Mouse (Mus musculus) forebrain, embryonic 16.5 days (tissue): Measurements from ENCODE around the gene Bckdhb. TPM values are rescaled to one million over a fixed set of nuclear protein-coding genes. Genes with fewer than 3 reads are reported as not detected.

Source experiments
- ATAC-seq: fragments of 200-750 bp; cut with Nextera tagmentation; 2 replicates; pipeline ENCODE4 v1.8.0; 2017; ENCODE audit warnings: mild to moderate bottlenecking, moderate library complexity
- H3K27ac ChIP-seq: fragments of 300-500 bp; sonication (generic); 2 replicates; pipeline ENCODE4 v1.5.1; 2014; ENCODE audit warnings: low read length, control low read depth
- H3K27me3 ChIP-seq: fragments of 300-500 bp; sonication (generic); replicated peaks from 2 replicates; pipeline ENCODE4 v1.6.1; 2014; ENCODE audit warnings: low read length; ENCODE audit not compliant: control insufficient read depth, insufficient read depth
- H3K36me3 ChIP-seq: fragments of 300-500 bp; sonication (generic); 2 replicates; pipeline ENCODE4 v1.6.1; 2014; ENCODE audit not compliant: control insufficient read depth, insufficient read depth
- H3K4me1 ChIP-seq: fragments of 300-500 bp; sonication (generic); replicated peaks from 2 replicates; pipeline ENCODE4 v1.6.1; 2014; ENCODE audit warnings: low read length; ENCODE audit not compliant: control insufficient read depth, insufficient read depth
- H3K4me2 ChIP-seq: fragments of 300-500 bp; sonication (generic); 2 replicates; pipeline ENCODE4 v1.6.1; 2014; ENCODE audit warnings: mild to moderate bottlenecking, low read length, control low read depth
- H3K4me3 ChIP-seq: fragments of 300-500 bp; sonication (generic); replicated peaks from 2 replicates; pipeline ENCODE4 v1.5.1; 2014; ENCODE audit warnings: mild to moderate bottlenecking, low read length, control low read depth
- H3K9ac ChIP-seq: fragments of 300-500 bp; sonication (generic); replicated peaks from 2 replicates; pipeline ENCODE4 v1.6.1; 2014; ENCODE audit warnings: low read depth, low read length, control low read depth
- H3K9me3 ChIP-seq: fragments of 300-500 bp; sonication (generic); 2 replicates; pipeline ENCODE4 v1.6.1; 2016; ENCODE audit warnings: low read length; ENCODE audit not compliant: control insufficient read depth
- WGBS: fragments of 180-500 bp; shearing (Covaris S2); extraction: QIAGEN DNeasy Blood & Tissue Kit; methylation state at CpG from one replicate; pipeline ENCODE4 v1.1.7; 2014; 5-methylcytosine and 5-hydroxymethylcytosine counted together
- polyA plus RNA-seq: library from polyadenylated mRNA; unstranded; fragments of >200 nt; fragmentation: Nextera tagmentation; extraction: Ambion mirVana; gene quantifications from 2 replicates; pipeline ENCODE4 v1.2.1, GENCODE M21; 2015

Bckdhb gene
- polyA plus RNA-seq, 1 experiment from 2014 or later: 35.8 TPM

DNA sequence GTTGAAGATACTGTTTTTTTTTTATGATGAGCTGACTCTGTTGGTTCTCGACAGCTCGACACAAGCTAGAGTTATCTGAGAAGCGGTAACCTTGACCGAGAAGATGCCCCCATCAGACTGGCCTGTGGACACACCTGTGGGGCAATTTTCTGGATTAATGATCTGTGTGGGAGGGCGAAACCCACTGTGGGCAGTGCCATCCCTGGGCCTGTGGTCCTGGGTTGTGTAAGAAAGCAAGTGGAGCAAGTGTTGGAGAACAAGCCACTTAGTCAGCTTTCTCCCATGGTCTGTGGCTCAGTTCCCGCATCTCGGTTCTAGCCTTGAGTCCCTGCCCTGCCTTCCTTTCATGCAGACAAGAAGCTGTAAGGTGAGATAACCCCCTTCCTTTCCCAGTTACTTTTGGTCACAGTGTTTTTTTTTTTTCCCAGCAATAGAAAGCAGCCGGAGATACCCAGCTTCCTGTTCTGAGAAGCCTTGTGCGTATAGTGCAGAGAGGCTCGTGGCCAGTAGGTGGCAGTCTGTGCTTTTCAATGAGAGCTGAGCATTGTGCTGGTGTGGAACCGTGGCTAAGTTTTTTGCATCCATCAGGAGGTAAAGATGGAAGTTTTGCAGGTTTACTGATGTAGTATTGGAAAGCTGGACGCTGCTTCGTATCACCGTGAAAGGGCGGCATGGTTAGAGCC, 31.8 kb downstream of the Bckdhb start:
- WGBS: 54% methylated on average over 15 of the region's 15 CpGs
- H3K4me2 ChIP-seq: no peak overlapping the region

DNA sequence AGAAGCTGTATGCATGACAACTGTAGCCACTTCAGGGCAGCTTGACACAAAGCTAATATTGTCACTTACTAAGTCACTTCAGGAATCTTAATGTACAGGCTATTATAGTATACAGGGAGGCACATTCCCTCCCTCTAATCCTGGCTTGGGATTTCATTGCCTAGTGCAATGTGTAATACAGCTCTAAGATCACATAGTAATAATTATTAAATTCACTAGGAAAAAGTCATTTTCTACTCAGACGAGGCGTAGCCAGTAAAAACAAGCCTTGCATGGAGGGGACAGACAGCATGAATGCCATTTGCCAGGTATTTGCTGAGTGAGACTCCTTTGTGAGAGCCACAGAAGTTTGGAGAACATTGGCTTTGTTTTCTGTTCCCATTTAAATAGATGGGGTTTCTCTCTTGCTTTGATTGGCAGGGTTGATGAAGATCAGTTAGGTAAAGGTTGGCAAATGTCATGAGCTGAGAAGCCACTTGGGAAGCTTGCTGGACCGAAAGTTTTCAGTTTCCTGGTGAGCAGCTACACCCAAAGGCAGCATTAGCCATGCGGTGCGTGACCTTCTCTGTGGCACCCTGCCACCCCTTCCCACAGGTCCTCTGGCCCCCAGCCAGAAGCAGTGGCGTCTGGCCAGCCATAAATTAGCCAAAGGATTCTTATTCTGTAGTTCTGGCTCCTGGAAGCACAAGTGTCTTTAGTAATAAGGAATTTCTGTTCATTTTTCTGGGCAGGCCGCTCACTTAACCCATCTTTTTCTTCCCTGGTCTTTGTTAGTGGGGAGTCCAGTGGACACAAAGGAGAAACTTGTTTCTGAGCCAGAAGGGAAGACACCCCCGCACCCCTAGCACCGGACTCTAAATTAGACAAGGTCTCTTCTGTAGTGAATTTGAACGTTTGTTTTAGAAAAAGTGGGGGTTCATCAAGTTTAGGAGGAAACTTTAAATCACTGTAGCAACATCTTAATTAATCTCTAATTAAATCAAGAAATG, 37.4 kb downstream of the Bckdhb start:
- peaks cover 3% of the 10 kb centered on the region; the same call in 1 of the 2 replicates for H3K9me3 ChIP-seq
- no peaks in the 10 kb centered on the region for H3K27me3 ChIP-seq
- no peak overlapping the region for H3K4me3 ChIP-seq
- H3K36me3 ChIP-seq: no peaks in the 10 kb centered on the region
- WGBS: 14% methylated on average over 10 of the region's 10 CpGs
- H3K4me2 ChIP-seq: no peak overlapping the region
- no peak overlapping the region for H3K9ac ChIP-seq
- H3K27ac ChIP-seq: no peak overlapping the region
- peak; percentile 69 for ATAC-seq
- H3K4me1 ChIP-seq: peaks cover 14% of the 10 kb centered on the region

More for the DNA sequence above, 31.8 kb downstream of the Bckdhb start:
- no peak overlapping the region for H3K4me3 ChIP-seq
- peaks cover 3% of the 10 kb centered on the region; the same call in 1 of the 2 replicates for H3K9me3 ChIP-seq
- H3K4me1 ChIP-seq: no peaks in the 10 kb centered on the region
- H3K36me3 ChIP-seq: no peaks in the 10 kb centered on the region
- H3K27ac ChIP-seq: no peak overlapping the region
- peak; percentile 95 for ATAC-seq
- H3K9ac ChIP-seq: no peak overlapping the region
- H3K27me3 ChIP-seq: no peaks in the 10 kb centered on the region

GRCm38 (mm10) chr9:83963296-83963695, 38.4 kb downstream of the Bckdhb start:
- Histone ChIP-seq H3K4me2 (no peak overlapping the region), H3K9ac (no peak overlapping the region), H3K9me3 (peaks cover 3% of the 10 kb centered on the region; the same call in 1 of the 2 replicates), H3K27ac (no peak overlapping the region), H3K36me3 (no peaks in the 10 kb centered on the region), H3K4me1 (peaks cover 14% of the 10 kb centered on the region), H3K27me3 (no peaks in the 10 kb centered on the region), H3K4me3 (no peak overlapping the region)
- WGBS: 81% methylated on average over 10 of the region's 10 CpGs
- no peak for ATAC-seq

DNA sequence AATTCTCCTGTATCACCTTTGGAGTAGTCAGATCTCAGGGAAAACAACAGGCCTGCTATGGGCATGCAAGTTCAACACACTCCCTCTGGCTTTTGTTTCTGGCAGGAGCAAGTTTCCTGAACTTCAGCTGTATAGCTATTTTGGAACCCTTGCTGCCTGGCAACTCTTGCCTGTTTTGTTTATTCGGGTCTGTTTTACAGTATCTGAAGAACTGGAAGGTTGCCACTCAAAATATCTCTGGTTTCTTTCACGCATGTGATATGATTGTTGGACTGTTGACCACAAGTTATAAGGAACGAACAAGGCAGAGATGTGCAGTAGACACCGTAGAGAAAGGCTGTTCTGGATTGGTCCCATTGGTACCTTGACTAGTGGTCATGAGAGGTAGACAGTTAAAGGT, 39.4 kb downstream of the Bckdhb start:
- no peak overlapping the region for H3K4me2 ChIP-seq
- no peak overlapping the region for H3K27ac ChIP-seq
- H3K4me1 ChIP-seq: peaks cover 14% of the 10 kb centered on the region
- no peak for ATAC-seq
- no peak overlapping the region for H3K4me3 ChIP-seq
- peaks cover 3% of the 10 kb centered on the region; the same call in 1 of the 2 replicates for H3K9me3 ChIP-seq
- WGBS: 95% methylated on average over 4 of the region's 4 CpGs
- H3K36me3 ChIP-seq: no peaks in the 10 kb centered on the region
- H3K9ac ChIP-seq: no peak overlapping the region
- no peaks in the 10 kb centered on the region for H3K27me3 ChIP-seq

DNA sequence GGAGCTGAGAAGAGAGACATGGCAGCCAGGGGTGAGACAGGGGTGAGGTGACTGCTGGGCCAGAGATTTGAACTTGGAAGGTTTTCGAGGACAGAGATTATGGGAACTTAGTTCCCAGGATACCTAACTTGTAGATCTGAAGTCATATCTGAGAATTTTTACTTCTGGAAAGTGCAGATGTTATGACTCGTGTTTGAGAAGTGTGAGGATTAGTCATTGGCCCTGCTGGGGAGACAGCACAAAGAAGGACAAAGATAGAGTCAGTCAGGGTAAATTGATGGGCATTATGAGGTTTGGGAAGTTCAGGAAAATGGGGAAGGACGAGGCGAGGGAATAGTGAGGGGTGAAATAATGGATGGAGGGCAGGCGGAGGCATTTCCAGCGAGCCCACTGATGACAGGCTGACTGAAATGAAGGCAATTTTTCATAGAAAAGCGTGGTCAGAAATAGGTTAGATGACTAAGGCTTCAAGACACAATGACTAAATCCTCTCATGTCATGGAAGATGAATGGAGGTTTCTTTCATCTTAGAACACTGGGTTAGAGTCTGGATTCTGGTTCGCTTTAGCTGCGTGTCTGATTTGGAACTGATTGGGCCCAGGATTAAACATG, 42.6 kb downstream of the Bckdhb start:
- Histone ChIP-seq H3K4me3 (no peak overlapping the region), H3K9me3 (no peaks in the 10 kb centered on the region), H3K4me1 (peaks cover 7% of the 10 kb centered on the region), H3K9ac (no peak overlapping the region), H3K4me2 (no peak overlapping the region), H3K27me3 (no peaks in the 10 kb centered on the region), H3K27ac (no peak overlapping the region), H3K36me3 (no peaks in the 10 kb centered on the region)
- ATAC-seq: no peak
- WGBS: 87% methylated on average over 9 of the region's 9 CpGs

- Histone ChIP-seq H3K36me3 (no peaks in the 10 kb centered on the region), H3K9ac (no peak overlapping the region), H3K4me3 (no peak overlapping the region), H3K4me1 (no peaks in the 10 kb centered on the region), H3K9me3 (no peaks in the 10 kb centered on the region), H3K4me2 (no peak overlapping the region), H3K27me3 (no peaks in the 10 kb centered on the region), H3K27ac (no peak overlapping the region)
- 80% methylated on average over 7 of the region's 7 CpGs for WGBS
- ATAC-seq: no peak
Observed at GRCm38 (mm10) chr9:83969326-83969725, 44.4 kb downstream of the Bckdhb start.

DNA sequence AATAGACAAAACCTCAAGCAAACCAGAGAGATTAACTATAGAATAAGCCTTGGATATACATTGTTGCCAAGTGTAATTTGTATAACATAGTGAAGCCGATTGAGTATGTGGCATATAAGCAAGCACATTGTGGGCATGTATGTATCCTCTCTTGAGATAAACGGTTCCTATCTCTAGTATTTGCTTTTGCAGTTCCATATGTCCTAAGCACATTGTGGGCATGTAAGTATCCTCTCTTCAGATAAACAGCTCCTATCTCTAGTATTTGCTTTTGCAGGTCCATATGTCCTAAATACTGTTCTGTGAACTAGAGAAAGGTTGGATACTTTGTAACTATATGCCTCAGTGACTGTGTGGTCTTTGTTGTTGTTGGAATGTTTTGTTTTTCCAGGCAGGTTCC, 48.5 kb downstream of the Bckdhb start:
- H3K36me3 ChIP-seq: no peaks in the 10 kb centered on the region
- H3K4me1 ChIP-seq: no peaks in the 10 kb centered on the region
- H3K9ac ChIP-seq: no peak overlapping the region
- no peaks in the 10 kb centered on the region for H3K9me3 ChIP-seq
- WGBS: 93% methylated on average over 2 of the region's 2 CpGs
- H3K27me3 ChIP-seq: no peaks in the 10 kb centered on the region
- ATAC-seq: no peak
- H3K4me3 ChIP-seq: no peak overlapping the region
- H3K27ac ChIP-seq: no peak overlapping the region
- no peak overlapping the region for H3K4me2 ChIP-seq

- WGBS: 98% methylated on average over 2 of the region's 2 CpGs
- Histone ChIP-seq H3K9ac (no peak overlapping the region), H3K4me1 (no peaks in the 10 kb centered on the region), H3K4me2 (no peak overlapping the region), H3K27ac (no peak overlapping the region), H3K27me3 (no peaks in the 10 kb centered on the region), H3K9me3 (no peaks in the 10 kb centered on the region), H3K36me3 (no peaks in the 10 kb centered on the region), H3K4me3 (no peak overlapping the region)
- no peak for ATAC-seq
Observed at GRCm38 (mm10) chr9:83975811-83976210, 50.9 kb downstream of the Bckdhb start.

DNA sequence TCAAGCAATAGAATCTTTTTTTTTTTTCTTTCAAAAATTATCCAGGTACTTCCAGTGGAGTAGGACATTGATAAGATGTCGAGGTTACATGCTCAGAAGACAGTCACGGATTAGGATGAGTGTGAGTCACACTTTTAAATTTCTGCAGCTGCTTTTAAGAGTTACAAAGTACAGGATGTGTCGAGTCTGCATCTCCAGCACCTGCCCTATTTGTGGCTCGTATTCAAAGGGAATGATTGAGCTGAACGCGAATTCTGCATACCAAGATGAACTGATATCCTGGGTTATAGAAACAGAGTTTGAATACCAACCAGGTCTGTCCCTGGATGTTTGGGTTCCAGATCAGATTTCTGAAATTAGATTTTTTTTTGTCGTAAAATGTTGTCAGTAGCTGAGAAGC, 56.3 kb downstream of the Bckdhb start:
- Histone ChIP-seq H3K9ac (no peak overlapping the region), H3K27me3 (no peaks in the 10 kb centered on the region), H3K27ac (no peak overlapping the region), H3K36me3 (no peaks in the 10 kb centered on the region), H3K9me3 (no peaks in the 10 kb centered on the region), H3K4me3 (no peak overlapping the region), H3K4me2 (no peak overlapping the region), H3K4me1 (no peaks in the 10 kb centered on the region)
- WGBS: 87% methylated on average over 7 of the region's 7 CpGs
- ATAC-seq: no peak
